Mouse (Mus musculus) ovary, postnatal 14 days (tissue): ENCODE results near the gene Ptprh.
A peak's percentile ranks its signal among the peaks of the same experiment; 100 is the strongest.

Experiments
- DNase-seq: peaks from one replicate; pipeline ENCODE4 v3.0.0; 2022; ENCODE audit warnings: low spot score

Ptprh gene

GRCm38 (mm10) chr7:4603873-4604272 is at the start of gene Ptprh:
Ptprh (minus strand) TSS chr7:4604041.
- no peak for DNase-seq

- no peak for DNase-seq
Measured at GRCm38 (mm10) chr7:4653351-4653750, 49.5 kb upstream of the Ptprh start.

DNA sequence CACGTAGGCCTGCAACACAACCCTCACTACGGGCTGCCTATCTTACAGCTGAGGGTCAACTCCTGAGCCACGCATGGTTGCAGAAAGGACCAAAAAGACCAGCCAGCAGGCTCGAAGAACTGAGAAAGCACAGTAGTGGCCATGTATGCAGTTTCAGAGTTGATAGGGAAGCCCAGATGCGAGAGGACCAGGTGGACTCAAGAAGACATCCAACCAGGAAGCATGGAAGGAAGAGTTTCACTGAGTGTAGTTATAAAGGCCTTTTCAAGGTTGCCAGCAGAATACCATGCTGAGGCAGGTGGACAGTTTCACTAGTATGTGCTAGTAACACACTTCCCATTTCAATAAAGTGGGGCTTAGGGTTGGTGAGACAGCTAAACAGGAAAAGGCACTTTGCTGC is 48.9 kb upstream of the Ptprh start:
- DNase-seq, result no peak

DNA sequence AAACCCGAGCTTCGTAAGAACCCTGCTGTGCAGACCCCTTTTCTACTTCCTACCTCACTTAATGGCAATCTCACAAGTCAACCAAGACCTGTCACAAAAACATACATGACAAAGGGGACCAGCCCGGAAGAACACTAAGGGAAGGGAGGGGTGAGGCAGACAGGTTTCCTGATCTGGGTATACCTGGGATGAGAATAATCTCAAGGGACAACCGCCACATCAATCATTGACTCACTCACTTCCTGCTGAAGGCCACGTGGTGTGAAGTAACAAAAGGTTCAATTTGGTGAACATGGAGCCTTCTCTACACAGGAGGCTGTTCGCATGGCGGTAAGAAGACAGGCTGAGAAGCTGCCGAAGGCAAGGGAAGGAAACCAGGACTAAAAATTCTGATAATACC is 47.7 kb upstream of the Ptprh start:
- no peak for DNase-seq

DNA sequence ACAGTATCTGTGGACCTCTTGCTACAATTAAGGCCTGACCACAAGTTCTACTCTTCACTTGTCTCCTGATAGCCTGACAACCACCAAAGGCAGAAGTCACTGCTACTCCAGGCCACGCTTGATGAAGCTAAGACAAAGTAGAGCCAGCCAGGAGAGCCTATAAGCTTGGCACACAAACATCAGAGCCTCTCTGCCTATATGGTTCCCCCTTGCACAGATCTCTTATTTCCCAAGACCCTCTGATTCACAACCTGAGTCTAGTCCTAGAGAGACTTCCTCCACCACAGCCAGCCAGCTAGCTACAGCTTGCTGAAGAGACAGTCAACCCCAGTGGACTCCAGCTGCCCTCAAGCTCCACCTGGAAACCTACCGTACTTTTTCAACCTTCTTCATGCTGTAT is 44.2 kb upstream of the Ptprh start:
- DNase-seq, result no peak

DNA sequence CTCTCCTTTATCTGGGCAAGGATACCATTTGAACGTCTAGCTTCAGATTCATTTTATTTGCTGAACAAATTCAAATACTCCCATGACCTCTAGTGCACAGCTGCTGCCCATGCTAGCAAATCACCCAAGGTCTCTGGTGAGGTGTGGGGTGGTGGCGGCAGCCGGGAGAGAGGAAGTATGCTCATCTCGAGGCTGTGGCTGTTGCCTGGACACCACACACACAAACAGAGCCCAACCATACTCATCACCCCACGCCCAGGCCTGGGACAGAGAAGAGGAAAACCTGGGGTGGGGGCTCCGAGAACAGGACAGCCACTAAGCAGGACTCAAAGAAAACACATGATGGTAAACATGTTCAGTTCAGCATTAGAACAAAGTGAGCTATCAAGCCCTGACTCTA is 43.5 kb upstream of the Ptprh start:
- no peak for DNase-seq

DNA sequence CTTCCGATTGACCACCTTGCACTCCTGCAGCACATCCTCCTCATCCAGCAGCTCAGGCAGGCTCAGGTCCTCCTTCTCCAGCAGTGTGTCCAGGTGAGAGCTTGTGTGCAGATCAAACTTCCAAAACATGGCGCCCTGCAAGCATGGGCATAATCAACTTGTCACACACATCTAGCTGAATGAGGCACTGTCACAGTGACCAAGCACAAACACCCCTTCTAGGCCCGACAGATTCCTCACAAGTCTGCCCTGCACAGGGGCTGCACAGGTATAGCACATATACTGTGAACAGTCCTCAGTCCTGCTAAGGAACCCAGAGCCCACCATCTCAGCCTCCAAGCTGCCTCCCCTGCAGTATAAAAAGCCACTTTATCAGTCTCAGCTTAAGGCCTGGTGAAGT is 43.0 kb upstream of the Ptprh start:
- no peak for DNase-seq

- no peak for DNase-seq
Measured at GRCm38 (mm10) chr7:4643225-4643624, 39.4 kb upstream of the Ptprh start.

GRCm38 (mm10) chr7:4641956-4642355 is 38.1 kb upstream of the Ptprh start:
- no peak for DNase-seq

- no peak for DNase-seq
Measured at GRCm38 (mm10) chr7:4641155-4641554, 37.3 kb upstream of the Ptprh start.

- no peak for DNase-seq
Measured at GRCm38 (mm10) chr7:4636179-4636578, 32.3 kb upstream of the Ptprh start.

- DNase-seq, result no peak
Measured at GRCm38 (mm10) chr7:4631031-4631430, 27.2 kb upstream of the Ptprh start, which contains the start of gene Tmem86b. Tmem86b (minus strand) TSS chr7:4631422.

DNA sequence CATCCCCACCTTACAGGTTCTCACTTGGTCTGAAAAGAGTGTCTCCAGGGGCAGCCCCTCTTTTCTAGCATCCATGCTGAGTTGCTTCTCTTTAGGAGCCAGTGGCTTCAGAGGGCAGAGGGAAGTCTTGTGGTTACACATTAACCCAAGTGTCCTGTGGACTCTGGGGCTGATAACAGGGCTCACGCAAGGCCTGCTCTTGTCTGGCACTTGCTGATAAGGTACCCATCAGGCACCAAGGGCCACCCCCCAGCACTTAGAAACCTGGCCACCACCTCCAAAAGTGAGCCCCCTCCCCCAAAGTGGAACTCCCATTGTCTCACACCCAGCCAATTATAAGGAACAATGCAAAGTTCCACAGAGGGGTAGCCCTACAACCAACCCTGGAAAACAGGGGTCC is 26.4 kb upstream of the Ptprh start:
- no peak for DNase-seq

DNA sequence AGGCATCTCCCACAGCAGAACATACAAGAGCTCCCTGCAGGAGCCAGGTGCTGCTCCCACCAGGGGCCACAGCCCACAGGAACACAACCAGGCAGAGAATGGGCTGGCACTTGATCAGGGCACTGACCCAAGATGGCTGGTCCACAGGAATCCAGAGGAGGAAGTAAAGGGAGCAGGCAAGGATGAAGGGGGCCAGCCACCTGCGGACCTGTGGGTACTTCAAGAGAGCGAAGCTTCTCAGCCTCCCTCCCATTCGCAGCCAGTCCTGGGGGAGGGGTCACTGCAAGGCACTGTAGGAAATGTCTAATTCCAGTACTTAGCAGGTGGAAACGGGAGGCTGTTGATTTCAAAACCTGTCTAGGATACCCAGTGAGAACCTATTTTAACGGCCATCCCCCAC is 25.7 kb upstream of the Ptprh start:
- no peak for DNase-seq

GRCm38 (mm10) chr7:4625928-4626327 is 22.1 kb upstream of the Ptprh start:
- DNase-seq, result no peak

GRCm38 (mm10) chr7:4624343-4624742 is 20.5 kb upstream of the Ptprh start:
- DNase-seq, result no peak

GRCm38 (mm10) chr7:4623544-4624189 is 19.8 kb upstream of the Ptprh start:
- no peak for DNase-seq

GRCm38 (mm10) chr7:4619979-4620378 is 16.1 kb upstream of the Ptprh start:
- DNase-seq, result peak; percentile 37

GRCm38 (mm10) chr7:4613740-4614403 is 10.0 kb upstream of the Ptprh start:
- DNase-seq, result no peak

DNA sequence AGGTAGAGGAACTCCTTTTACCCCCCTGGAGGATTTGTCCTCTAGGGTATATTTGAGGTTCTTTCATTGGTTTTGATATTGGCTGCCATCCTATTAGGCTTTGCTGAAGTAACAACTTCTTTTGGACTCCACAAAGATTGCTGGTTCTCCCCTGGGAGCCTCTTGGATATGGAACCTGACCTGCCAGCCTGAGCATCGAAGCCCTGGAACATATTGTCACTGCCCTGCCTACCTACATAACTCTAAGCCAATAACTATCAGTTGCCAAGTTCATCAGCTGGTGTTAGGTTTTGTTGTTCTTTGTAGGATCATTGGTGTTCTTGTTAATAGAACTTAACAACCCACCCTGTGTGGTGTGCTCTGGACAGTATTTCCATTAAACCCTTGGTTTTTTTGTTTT is 9.1 kb upstream of the Ptprh start:
- DNase-seq, result no peak

GRCm38 (mm10) chr7:4612386-4612785 is 8.5 kb upstream of the Ptprh start:
- no peak for DNase-seq

DNA sequence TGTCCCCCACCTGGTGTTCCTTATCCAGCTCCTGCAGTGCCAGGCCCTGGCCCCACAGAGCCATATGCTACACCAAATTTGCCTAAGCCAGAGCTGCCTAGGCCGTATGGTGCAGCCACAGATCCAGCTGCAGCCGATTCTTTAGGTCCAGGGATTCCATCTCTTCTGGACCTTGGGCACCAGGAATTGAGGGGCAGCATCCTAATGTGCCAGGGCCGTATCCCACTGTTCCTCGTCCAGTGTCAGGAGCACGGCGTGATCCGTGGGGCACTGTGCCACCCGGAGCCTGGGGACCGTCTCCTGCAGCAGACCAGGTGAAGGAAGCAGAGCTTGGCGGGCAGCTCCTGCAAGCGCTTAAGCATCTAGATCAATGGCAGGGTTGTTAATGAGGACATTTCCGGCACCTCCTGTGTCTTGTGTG is 8.1 kb upstream of the Ptprh start:
- no peak for DNase-seq

- DNase-seq, result no peak
Measured at GRCm38 (mm10) chr7:4611511-4611910, 7.7 kb upstream of the Ptprh start.

- no peak for DNase-seq
Measured at GRCm38 (mm10) chr7:4608002-4608401, 4.2 kb upstream of the Ptprh start.
